Mouse (Mus musculus): ENCODE results near the gene Nup93.

Nup93 gene

DNA sequence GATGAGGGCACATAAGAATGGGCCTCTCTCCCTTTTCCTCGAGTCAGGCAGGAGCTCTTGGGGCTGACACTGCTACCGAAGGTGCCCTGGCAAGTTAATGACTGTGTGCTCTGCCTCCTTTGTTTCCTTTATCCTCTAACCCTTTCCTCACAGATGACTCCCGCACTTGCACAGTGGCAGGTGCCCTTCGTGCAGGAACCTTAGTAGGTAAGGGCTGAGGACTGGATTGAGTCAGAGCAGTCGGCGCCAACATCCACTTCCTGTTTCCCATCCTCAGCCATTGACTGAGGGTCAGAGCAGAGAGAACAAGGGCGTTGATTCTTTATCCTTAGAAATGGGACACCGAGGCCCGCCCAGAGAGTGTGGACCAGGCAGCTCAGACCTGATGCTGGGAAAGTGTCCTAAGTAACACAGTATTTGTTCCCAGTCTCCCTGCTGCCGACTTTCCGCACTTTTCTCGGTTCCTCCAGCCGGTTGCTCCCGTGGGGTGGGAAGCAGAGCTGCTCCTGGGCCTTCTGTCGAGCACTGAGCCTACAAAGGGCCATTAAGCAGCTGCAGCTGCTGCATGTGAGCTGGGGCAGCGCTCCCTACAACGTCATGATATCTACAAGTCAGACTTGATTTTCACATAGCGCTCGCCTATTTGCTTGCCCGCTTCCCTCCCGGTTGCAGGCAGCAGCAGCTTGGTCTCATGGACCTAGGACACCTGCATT lies 26.9 kb upstream of the Nup93 start:
- no peak for DNase-seq

DNA sequence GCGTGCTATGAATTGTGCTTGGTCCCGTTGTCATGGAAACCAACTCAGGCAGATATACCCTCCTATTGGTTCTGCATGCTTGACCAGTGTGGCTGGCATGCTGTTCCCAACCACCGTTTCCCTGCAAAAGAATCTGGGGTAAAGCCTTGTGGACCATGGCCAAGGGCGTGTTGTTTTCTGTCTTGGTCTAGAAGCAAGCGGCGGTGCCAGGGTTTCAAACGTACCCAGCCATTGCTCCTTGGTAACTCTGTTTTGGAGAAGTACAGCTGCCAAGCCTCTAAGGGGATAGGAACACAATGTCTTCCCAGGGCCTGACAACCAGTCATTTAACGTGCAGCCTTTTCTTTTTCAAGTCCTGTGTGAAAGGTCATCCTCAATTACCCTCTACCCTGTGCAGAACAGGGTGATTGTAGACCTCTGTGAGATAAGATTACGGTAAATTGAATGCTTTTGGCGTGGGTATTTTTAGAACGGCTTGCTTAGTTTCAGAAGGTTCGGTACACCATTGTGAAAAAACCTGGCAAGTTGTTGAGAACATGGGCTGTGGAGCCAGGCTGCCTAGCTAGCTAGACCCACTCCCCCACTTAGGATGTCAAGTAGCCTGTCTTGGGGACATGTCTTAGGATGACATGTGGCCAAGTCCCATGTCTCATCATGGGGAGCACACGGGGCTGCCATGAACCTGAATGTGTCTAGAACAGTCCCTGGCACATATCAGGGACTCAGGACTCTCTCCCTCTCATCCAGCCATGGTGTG lies 24.9 kb upstream of the Nup93 start:
- peak; percentile 23 for DNase-seq

DNA sequence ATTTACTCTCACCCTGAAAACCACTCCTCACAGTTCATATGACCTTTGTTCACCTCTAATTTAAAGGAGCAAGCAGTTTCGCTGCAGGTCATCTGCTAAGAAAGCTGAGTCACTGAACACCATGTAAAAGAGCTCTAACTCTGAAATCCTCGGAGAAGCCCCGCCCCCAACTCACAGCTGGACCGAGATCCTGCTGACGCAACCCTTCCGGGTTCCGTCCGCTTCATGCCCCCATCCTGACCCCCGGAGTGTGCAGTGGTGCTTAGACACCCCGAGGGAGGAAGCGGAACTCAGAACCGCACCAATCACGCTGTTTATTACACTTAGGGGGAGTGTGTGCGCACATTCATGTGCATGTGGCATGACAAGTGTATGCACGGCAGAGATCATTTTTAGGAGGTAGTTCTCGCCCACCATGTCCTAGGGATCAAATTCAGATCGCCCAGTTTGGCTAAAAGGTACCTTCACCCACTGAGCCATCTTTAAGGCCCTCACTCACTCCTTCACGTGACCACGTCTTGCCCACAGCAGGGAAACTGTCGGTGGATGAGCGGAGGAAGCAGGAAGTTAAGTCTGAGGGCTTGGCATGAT lies 23.2 kb upstream of the Nup93 start:
- peak; percentile 87 for DNase-seq

DNA sequence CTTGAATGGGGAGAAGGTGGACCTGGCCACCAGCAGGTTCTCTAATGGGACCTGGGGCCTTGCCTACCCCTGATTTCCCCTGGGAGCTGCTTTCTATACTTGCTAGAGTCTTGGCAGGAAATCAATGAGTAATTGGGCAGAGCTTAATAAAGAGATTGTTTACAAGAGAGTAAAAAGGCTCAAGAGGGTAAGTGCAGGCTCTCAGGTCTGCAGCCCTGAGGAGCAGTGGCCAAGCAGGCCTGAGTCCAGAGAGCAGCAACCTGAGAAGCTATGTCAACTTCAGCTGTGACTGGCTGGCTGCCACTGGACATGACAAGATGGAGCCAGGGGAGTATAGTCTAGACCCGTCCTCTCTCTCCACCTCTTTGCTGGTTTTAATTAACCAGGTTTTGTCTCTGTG lies 21.4 kb upstream of the Nup93 start:
- no peak for DNase-seq

DNA sequence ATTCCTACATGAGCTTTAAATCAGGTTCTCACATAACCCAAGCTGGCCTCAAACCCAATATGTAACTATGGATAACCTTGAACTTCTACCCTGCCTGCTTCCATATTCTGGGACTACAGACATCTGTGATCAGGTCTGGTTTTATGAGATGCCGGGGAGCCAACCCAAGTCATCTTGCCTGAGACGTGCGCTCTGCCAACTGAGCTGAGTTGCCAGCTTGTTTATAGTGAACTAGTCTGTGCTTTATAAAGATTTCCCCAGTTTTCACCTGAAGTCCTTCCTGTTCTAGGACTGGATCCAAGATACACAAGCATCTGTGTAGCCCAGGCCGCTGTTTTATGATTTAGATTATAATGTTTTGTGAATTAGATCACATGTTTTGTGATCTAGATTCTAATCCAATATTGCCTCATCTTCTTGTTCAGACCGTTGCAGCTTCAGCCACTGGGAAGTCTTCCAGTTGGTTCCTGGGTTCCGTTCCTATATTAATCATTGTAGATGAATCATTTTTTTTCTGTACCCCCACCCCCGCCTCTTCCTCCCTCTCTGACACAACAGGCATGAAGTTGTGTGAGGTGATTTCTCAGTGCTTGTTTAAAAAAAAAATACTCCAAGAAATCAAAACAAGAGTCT lies 19.7 kb upstream of the Nup93 start:
- DNase-seq = no peak

DNA sequence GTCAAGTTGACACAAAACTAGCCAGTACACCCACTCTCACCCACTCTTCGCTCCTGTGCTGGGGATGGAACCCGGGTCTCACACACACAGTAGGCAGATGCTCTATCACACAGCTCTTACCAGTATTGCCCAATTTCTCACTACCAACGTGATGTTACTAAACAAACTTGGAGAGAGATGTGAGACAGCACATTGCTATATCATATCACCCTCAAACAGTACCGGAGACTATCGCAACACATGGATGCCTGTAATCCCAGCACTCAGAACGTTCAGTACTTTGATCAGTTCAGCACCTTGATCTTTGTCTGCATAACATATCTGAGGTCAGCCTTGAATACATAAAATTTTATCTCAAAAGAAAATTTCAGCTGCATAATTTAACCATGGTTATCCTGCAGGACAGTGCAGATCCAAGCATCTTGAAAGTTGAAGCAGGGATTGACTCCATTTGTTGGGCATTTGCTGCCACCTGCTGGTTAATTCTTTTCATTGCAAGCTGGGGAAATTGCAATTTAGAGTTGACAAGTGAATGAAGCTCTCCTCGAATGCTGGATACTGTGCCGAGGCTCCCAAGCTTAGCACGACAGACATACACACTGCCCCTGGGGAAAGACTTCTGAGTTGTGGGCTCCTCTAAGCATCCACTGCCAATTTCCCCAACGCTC lies 15.0 kb upstream of the Nup93 start:
- DNase-seq = peak; percentile 74

DNA sequence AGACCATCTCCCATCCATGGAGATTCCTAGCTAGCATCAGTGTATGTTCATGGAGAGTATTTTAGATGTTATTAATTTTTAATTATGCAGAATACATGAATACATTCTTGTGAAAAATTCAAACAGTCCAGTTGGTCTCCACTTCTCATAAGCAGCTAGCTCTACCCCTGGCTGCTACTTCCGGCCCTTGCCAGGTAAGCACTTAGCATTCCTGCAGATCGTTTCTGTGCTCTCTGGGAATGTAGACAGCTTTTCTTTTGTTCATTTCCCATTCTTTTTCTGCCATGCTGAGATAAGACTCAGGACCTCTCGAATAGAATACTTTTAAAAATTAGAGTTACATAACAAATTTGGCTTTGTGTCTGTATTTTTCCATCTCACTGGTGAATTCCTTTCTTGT lies 10.3 kb upstream of the Nup93 start:
- DNase-seq = no peak

DNA sequence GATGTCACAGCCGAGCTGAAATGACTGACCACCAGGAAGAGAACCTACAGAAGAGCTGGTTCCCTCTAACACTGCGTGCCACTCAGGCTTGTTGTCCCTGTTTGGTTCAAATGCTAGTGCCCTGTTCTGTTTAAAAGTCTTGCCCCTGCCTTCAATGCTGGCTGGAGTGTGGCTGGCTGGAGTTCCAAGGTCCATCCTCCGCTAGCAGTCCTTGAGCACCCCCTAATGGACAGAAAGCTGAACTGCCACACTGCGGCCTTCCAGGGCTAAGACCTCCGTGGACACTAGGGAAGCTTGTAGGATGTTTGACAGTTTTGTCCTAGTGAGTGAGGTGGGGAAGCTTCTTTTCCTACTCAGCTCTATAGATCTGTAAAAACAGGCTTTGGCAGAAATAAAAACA lies 8.6 kb upstream of the Nup93 start:
- DNase-seq = peak; percentile 76

DNA sequence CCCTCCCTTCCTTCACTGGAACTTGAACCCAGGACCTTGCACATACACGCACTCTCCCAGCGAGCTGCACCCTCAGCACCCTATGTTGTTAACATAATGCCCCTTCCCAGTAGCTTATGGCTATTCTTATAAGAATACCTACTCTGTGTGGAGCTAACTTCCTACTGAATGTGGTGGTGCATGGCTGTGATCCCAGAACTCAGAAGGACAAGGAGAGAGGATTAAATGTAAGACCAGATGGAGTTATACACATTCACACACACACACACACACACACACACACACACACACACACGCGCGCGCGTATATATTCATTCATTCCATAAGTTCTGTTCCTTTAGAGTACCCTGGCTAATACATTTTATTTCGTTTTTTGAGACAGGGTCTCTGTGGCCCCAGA lies 8.1 kb upstream of the Nup93 start:
- DNase-seq = no peak

DNA sequence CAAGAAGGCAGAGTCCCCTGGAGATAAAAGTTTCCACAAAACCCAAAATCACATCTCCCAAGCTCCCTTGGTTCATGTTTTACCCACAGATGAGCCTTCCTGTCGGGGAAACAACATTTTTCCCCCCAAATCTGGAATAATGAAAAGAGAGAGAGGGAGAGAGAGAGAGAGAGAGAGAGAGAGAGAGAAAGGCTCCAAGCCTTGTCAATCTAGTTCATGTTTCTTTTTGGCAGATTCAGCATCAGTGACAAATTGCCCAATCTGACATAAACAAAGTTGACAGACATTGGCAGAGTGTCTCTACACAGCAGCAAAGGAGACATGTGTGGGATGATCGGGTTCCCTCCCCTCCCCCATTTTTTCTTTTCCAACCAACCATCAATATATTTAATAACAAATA lies 6.9 kb upstream of the Nup93 start:
- DNase-seq = no peak

DNA sequence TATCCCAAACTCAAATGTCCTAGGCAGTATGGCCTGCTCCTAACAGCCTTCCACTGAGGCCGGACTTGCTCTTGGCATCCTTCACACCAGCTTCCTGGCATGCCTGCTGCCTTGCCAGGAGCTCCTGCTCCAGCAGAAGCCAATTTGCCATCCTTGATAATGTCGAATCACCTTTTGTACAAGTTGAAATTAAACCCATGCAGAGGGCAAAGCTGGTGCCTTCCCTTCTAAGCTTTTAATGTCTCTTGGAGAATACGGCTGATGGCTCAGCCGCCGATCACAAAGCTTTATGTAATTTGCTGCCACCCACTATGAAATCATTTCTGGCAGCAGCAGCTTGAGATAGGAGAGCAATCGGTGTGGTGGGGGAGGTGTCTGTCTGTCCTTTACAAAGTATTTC lies 4.7 kb upstream of the Nup93 start:
- no peak for DNase-seq

DNA sequence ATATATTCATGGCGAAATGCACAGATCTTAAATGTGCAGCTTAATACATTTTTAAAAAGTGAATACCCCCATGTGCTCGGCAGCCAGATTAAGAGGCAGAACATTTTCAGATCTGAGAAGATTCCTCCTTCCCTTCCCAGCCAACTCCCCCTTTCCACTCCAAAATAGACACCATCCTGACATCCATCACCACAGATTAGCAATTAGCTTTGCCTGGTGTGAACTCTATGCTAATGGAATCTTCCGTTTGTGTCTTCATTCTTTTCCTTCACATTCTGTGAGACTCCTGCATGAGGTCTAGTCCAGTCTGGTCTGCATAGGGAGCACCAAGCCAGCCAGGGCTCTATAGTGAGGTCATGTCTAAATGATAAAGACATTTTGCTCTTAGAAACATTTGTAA lies 4.1 kb upstream of the Nup93 start:
- DNase-seq = no peak

DNA sequence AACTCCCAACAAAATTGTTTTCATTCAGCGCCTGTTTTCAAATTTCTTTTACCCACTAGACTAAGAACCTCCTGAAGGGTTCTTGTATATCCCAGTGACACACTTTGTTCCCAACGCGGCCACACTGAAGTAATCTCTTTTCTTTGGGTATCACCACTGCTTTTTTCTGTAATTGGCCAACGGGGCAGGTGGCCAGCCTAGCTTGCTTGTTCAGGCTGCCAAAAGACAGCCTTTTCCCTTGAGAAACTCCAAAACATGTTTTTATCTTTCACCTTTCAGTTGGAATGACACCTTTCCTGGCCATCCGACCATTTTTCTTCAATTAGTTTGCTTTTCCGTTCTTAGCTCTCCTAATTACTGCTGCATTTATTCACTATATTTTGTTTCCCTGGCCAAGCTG lies 545 bp upstream of the Nup93 start:
- no peak for DNase-seq

DNA sequence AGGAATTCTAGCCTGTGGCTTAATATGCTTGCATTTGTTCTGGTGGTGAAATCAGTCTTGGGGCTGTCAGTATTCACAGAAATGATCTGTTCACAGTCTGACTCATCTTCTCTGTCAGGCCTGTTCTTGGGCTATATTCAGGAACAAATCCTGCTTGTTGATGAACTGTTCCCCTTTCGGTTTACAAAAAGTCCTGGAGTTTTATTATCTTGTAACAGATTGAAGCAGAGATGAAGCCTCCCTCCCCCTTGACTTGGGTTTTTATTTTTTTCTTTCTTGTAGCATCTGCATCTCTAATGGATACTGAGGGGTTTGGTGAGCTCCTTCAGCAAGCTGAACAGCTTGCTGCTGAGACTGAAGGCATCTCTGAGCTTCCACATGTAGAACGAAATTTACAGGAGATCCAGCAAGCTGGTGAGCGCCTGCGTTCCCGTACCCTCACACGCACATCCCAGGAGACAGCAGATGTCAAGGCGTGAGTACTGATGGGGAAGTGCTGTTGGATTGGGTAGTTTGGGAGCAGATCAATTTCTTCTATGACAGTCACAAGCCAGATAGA lies 13.1 kb downstream of the Nup93 start:
- no peak for DNase-seq

DNA sequence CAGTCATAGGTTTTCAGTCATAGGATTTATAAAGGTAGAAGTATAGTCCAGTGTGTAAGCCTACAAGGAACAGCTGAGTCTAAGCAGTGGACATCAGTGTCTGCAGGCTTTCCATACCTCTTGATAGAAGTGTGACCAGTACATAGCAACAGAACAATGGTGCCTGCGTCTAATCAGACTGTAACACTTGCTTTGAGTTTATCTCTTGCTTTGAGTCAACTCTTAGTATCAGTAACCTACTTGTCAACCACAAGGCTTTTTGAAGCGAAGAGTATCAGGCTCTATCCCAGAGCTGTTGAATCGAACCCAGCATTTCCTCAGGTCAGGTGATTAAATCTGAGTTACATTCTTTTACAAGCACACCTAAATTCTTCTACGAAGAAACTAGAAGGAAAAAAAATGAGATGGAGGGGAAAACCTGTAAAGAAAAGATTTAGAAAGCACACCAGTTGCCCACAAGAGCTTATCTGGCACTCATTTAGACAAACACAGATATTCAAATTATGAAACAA lies 25.9 kb downstream of the Nup93 start:
- DNase-seq = no peak

DNA sequence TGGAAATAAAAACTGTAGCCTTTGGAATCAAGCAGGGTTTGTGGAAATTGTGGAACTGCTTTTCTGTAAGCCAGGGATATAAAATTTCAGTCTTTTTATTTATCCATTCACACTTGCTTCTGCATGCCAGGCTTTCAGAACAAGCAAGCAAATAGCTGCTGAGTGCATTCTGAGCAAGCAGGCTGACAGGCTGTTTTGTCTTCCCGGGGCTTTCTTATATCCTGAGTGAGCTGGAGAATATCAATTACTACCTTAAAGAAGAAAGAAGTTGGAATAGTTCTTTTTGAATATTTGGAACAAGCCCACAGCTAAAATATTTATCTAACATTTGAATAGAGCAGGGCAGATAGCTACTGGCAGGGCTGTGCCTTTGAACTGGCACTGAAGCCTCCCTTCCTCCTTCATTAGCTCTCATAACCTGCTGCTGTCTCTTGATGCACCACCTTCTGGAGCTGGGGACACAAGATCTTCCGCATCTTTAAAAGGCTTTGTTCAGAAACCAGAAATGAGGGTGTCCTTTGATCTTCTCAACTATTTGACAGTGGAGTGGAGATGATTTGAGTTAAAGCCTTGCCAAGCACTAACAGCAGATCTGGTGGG lies 35.6 kb downstream of the Nup93 start:
- DNase-seq = no peak

DNA sequence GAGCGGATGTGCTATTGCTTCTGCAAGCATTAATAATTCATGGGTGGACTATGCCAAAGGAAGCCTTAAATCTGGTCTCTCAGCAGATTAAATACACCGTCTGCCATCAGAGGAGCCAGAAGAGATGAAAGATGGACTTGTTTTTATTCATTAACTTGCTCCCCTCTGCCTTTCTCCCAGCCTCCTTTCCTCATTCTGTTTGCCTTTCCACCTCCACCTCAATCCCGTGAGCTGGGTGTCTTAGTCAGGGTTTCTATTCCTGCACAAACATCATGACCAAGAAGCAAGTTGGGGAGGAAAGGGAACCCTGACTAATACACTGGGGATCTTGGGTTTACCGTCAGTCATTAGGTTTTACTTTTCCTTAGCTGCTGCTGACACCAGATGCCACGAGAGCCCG lies 44.5 kb downstream of the Nup93 start:
- no peak for DNase-seq

DNA sequence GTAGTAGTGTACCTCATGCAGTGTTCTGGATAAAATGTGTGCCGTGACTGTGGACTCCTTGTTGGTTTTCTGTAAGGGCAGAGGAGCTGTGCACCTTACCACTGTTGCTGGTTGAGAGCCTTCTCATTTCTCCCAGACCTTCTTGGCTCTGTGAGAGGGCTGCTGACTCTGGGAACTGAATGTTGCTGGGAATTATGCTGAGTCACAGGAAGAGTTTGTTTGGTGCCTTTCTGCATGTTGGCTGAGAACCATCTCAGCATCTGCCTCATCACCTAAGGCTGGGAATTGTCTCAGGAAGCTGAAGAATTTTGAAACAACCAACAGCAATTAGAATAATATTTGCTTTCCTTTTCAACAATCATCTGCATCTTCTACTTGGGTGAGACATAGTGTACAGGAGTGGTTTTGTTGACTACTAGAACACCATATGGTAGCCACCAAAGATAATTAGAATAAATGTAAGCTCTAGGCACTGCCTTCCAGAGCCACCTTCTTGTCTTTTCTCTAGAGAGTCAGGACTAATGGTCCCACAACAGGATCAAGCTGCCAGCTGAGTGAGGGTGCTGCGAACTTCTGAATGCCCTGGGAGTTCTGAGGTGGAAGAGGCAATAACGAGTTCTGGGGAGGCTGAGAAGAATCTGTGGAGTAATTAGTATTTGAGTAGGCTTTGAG lies 48.4 kb downstream of the Nup93 start:
- DNase-seq = no peak

DNA sequence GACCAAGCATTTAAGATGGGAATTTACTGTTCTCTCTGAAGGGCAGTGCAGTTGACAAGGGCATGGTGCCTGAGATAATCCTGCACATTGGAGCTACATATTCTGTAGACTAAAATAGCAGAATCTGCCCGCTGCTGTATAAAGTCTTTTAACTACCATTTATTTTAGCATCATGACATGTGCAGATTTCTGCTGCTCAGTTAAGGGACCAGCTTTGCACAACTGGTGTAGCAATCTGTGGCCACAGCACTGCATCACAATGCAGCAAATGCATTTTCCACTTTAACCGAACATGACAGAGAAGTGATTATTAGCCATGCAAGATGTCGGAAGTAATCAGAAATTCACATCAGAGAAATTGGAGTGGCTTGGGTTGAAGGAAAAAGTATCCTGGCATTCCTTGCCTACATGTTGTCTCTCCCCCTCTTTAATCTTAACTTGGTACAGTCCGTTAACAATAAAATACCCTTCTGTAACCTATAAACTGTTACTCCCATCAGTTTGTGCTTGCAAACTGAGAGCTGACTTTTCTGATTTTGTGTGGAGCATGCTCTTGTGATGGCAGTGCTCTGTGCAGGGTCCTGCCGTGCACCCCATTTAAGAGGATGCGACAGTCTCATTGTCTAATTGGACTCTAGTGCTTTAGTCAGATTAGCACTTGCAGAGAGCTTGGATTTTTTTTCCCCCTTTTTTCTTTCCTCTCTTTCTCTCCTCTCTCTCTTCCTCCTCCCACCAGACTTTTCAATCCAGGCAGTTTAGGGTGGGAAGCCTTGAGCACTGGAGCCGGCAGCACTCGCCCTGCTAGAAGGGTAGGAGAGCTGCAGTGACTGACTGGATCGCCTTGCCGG lies 52.2 kb downstream of the Nup93 start:
- no peak for DNase-seq

DNA sequence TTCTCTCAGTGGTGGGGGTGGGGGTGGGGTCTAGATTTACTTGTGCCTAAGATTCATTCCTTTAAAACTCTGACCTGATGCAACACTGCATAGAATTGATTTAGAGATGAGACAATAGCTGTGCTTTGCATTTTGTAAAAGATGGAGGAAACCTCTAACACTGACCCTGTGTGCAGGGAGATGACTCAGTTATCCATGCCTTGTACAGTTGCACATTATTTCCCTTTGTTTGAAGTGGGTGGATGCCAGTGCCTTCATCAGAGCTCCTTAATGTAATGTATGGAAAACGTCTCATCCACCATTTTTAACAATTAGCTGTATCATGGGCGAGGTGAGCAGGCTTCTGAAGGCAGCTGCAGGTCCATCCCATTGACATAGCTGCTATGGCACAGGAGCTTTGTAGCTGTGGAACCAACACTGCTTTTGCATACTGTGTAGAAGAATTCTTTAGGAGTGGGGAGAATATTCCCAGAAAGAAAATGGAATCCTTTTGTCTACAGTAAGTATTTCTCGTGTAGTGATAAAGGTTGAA lies 54.1 kb downstream of the Nup93 start:
- no peak for DNase-seq

DNA sequence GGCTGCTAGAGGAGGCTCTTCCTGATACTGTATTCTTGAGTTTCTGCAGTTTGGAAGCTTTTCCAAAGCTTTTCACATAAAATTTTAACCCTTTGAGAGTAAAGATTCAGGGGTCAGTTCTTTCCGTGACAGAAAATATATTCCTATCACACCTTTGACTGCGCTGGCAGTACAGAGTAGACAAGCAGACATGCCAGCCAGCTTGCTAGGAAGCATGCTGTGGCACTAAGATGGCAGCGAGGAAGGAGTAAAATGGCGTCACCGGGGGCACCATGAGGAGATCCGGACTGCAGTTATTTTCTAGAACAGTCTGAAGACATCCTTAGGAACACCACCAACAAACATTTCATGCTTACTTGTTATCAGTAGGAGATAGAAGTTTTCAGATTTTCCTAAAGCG lies 55.9 kb downstream of the Nup93 start:
- no peak for DNase-seq
